Mouse (Mus musculus) leukemia stem cell, adult 10-12 weeks (primary cell): ENCODE results near the gene Nsd1. TPM values are rescaled to one million over a fixed set of nuclear protein-coding genes. Genes with fewer than 3 reads are reported as not detected.

Experiments used
- polyA plus RNA-seq: library from polyadenylated mRNA; stranded (reverse); fragments of >175 nt; gene quantifications from 2 replicates; pipeline ENCODE4 v1.2.3, GENCODE M21; 2012; ENCODE audit warnings: low replicate concordance

Nsd1 gene
- polyA plus RNA-seq: 8.3 and 20.7 TPM in 2 replicates

GRCm38 (mm10) chr13:55209649-55210192, at the start of gene Nsd1:
TSS of gene Nsd1 (plus strand) at chr13:55209782.

GRCm38 (mm10) chr13:55319931-55320533, 110.5 kb downstream of the Nsd1 start, which contains the start of gene Prelid1:
TSS of gene Prelid1 (plus strand) at chr13:55320500.

GRCm38 (mm10) chr13:55321434-55322129, 112.0 kb downstream of the Nsd1 start, which contains the start of gene Rab24:
TSS of gene Rab24 (minus strand) at chr13:55321946.

GRCm38 (mm10) chr13:55329683-55330566, 120.3 kb downstream of the Nsd1 start, which contains the start of gene Mxd3:
TSS of gene Mxd3 (minus strand) at chr13:55329823.

GRCm38 (mm10) chr13:55362453-55363060, 153.0 kb downstream of the Nsd1 start, which contains the start of gene Lman2:
TSS of gene Lman2 (minus strand) at chr13:55362783.

Other genes with a start within 250 kb of the Nsd1 start
- 2.9 and 4.8 TPM in 2 replicates for gene Hk3, start 188.4 kb upstream of the Nsd1 start, polyA plus RNA-seq
- 2.4 and 3.0 TPM in 2 replicates for gene Uimc1, start 109.5 kb upstream of the Nsd1 start, polyA plus RNA-seq
- gene Zfp346, start 104.5 kb upstream of the Nsd1 start, polyA plus RNA-seq: 6.4 and 13.6 TPM in 2 replicates
- not detected in 2 replicates for gene Gm17617, start 76.2 kb upstream of the Nsd1 start, polyA plus RNA-seq
- gene Fgfr4, start 57.1 kb upstream of the Nsd1 start, polyA plus RNA-seq: 0.10 and 0.15 TPM in 2 replicates
- gene Prelid1, start 110.7 kb downstream of the Nsd1 start, polyA plus RNA-seq: 179 and 301 TPM in 2 replicates
- 62.5 and 73.7 TPM in 2 replicates for gene Rab24, start 112.2 kb downstream of the Nsd1 start, polyA plus RNA-seq
- gene Mxd3, start 120.0 kb downstream of the Nsd1 start, polyA plus RNA-seq: 21.1 and 29.5 TPM in 2 replicates
- gene Lman2, start 153.0 kb downstream of the Nsd1 start, polyA plus RNA-seq: 50.0 and 75.4 TPM in 2 replicates
- gene Rgs14, start 159.9 kb downstream of the Nsd1 start, polyA plus RNA-seq: 7.6 and 7.9 TPM in 2 replicates
- 0.12 TPM in 1 of 2 replicates, not detected in the other for gene Slc34a1, start 188.4 kb downstream of the Nsd1 start, polyA plus RNA-seq
- not detected in 2 replicates for gene Pfn3, start 205.4 kb downstream of the Nsd1 start, polyA plus RNA-seq
- gene F12, start 217.0 kb downstream of the Nsd1 start, polyA plus RNA-seq: not detected in 2 replicates
- gene Grk6, start 235.3 kb downstream of the Nsd1 start, polyA plus RNA-seq: 104 and 119 TPM in 2 replicates